ENCODE assay signal across 14 mouse cellular contexts in the genomic region with DNA sequence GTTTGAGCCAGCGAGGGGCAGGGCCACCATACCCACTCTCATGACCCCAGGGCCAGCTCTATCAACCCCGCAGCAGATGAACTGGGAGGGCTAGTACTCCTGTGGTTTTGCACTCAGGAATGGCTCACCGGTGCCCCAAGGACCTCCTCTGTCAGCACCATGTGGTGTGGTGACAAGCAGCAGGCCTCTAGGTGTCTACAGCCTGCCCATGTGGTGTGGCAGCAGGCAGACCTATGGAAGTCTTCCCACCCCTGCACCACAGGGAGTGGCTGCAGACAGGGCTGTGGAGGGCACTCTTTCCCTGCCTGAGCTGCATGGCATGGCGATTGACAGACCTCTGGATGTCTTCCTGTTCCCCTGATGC. TPM values are rescaled to one million over a fixed set of nuclear protein-coding genes. Genes with fewer than 3 reads are reported as not detected.
DNase-seq lines count a peak whose midpoint lies in the region; ATAC-seq and TF ChIP-seq lines count a peak whose summit lies in the region.
"Had no signal": no experiment of that assay in that cellular context is flagged by ENCODE, and none has a peak within 500 bp of the region (broad histone marks: within the 10 kb centered on the region; RNA-seq: fewer than 3 reads in every experiment).

No protein-coding gene starts in this region.

- peaks cover 27% of the 10 kb centered on the region for H3K4me1 ChIP-seq in forebrain, embryonic 10.5 days
- H3K4me1 ChIP-seq in forebrain, embryonic 13.5 days, result peaks cover 21% of the 10 kb centered on the region
- H3K4me1 ChIP-seq in hindbrain, embryonic 12.5 days, result peaks cover 16% of the 10 kb centered on the region
- H3K4me1 ChIP-seq in hindbrain, embryonic 10.5 days (replicated peaks), result peaks cover 25% of the 10 kb centered on the region
- H3K4me1 ChIP-seq in testis, adult 2 months (ENCODE audit: control insufficient read depth, insufficient read depth, low read length), result no peaks in the 10 kb centered on the region; the same call in 1 of the 2 replicates

- no peak overlapping the region for H3K4me3 ChIP-seq in forebrain, embryonic 10.5 days
- H3K4me3 ChIP-seq in forebrain, embryonic 13.5 days, result no peak overlapping the region
- H3K4me3 ChIP-seq in hindbrain, embryonic 12.5 days, result no peak overlapping the region
- H3K4me3 ChIP-seq in hindbrain, embryonic 10.5 days, result no peak overlapping the region
- peak overlapping the region; percentile 31 for H3K4me3 ChIP-seq in testis, adult 2 months (ENCODE audit: control insufficient read depth, low read depth, low read length)

- TF ChIP-seq CTCF in testis, adult 2 months (IDR thresholded peaks at IDR 0.05; ENCODE audit: control insufficient read depth, insufficient read depth, insufficient replicate concordance, low read depth, low read length), result no peak

- no peaks in the 10 kb centered on the region for H3K27me3 ChIP-seq in forebrain, embryonic 10.5 days (ENCODE audit: poor library complexity, severe bottlenecking)
- H3K27me3 ChIP-seq in forebrain, embryonic 13.5 days, result no peaks in the 10 kb centered on the region
- no peaks in the 10 kb centered on the region for H3K27me3 ChIP-seq in hindbrain, embryonic 12.5 days
- H3K27me3 ChIP-seq in hindbrain, embryonic 10.5 days (ENCODE audit: insufficient read depth, poor library complexity, severe bottlenecking), result no peaks in the 10 kb centered on the region
- no peaks in the 10 kb centered on the region for H3K27me3 ChIP-seq in testis, adult 2 months (ENCODE audit: control insufficient read depth, insufficient read depth, low read length)

- 0 out of 2 replicates have a peak overlapping the region, but pooled peaks have one; percentile 11 for H3K27ac ChIP-seq in forebrain, embryonic 10.5 days
- no peak overlapping the region for H3K27ac ChIP-seq in forebrain, embryonic 13.5 days
- H3K27ac ChIP-seq in hindbrain, embryonic 12.5 days, result no peak overlapping the region
- H3K27ac ChIP-seq in hindbrain, embryonic 10.5 days, result no peak overlapping the region
- H3K27ac ChIP-seq in testis, adult 2 months (ENCODE audit: control insufficient read depth, insufficient read depth, low read depth, low read length), result no peak overlapping the region
- H3K27ac ChIP-seq: kidney, postnatal 0 days had no signal

- no peak for ATAC-seq in forebrain, embryonic 13.5 days
- ATAC-seq in hindbrain, embryonic 12.5 days (ENCODE audit: low FRiP score), result 0 out of 2 replicates have a peak, but pooled peaks have one; percentile 19

- no peaks in the 10 kb centered on the region for H3K36me3 ChIP-seq in forebrain, embryonic 10.5 days (replicated peaks)
- no peaks in the 10 kb centered on the region for H3K36me3 ChIP-seq in forebrain, embryonic 13.5 days (ENCODE audit: poor library complexity, severe bottlenecking)
- H3K36me3 ChIP-seq in hindbrain, embryonic 12.5 days, result no peaks in the 10 kb centered on the region
- no peaks in the 10 kb centered on the region for H3K36me3 ChIP-seq in hindbrain, embryonic 10.5 days
- H3K36me3 ChIP-seq in testis, adult 2 months (ENCODE audit: control insufficient read depth, insufficient read depth, low read length), result no peaks in the 10 kb centered on the region

- no peak for DNase-seq in forebrain, embryonic 10.5 days (ENCODE audit: extremely low spot score, low spot score)
- no peak for DNase-seq in hindbrain, embryonic 10.5 days (ENCODE audit: low spot score)
- no peak for DNase-seq in testis, postnatal 14 days (ENCODE audit: low spot score)
- no peak for DNase-seq in adrenal gland, adult 18-20 months (ENCODE audit: low spot score in 2 of 2)
- DNase-seq in adipocyte (ENCODE audit: low spot score), result no peak
- DNase-seq: gastrocnemius, postnatal 36 days; lung, adult 18-20 months had no signal

- 23% methylated on average over 4 of the region's 4 CpGs for WGBS in forebrain, embryonic 10.5 days
- WGBS in forebrain, embryonic 13.5 days, result 25% methylated on average over 4 of the region's 4 CpGs
- 28% methylated on average over 4 of the region's 4 CpGs for WGBS in hindbrain, embryonic 12.5 days
- 23% methylated on average over 4 of the region's 4 CpGs for WGBS in hindbrain, embryonic 10.5 days

- H3K9ac ChIP-seq in forebrain, embryonic 13.5 days, result no peak overlapping the region
- no peak overlapping the region for H3K9ac ChIP-seq in hindbrain, embryonic 12.5 days

- no peaks in the 10 kb centered on the region for H3K9me3 ChIP-seq in forebrain, embryonic 10.5 days
- no peaks in the 10 kb centered on the region for H3K9me3 ChIP-seq in forebrain, embryonic 13.5 days (replicated peaks)
- H3K9me3 ChIP-seq in hindbrain, embryonic 12.5 days (replicated peaks), result no peaks in the 10 kb centered on the region
- H3K9me3 ChIP-seq in hindbrain, embryonic 10.5 days, result no peaks in the 10 kb centered on the region

- H3K4me2 ChIP-seq in forebrain, embryonic 13.5 days, result no peak overlapping the region
- H3K4me2 ChIP-seq in hindbrain, embryonic 12.5 days (replicated peaks), result no peak overlapping the region

- TF ChIP-seq POLR2A in testis, adult 2 months (IDR thresholded peaks at IDR 0.05; ENCODE audit: control insufficient read depth, low read depth, low read length), result no peak

RNA-seq across cellular contexts. Expression of gene Crb1, which starts 2.7 kb away (rescaled TPM):
- 0.73 and 1.0 TPM in 2 replicates for polyA plus RNA-seq in forebrain, embryonic 10.5 days (2016; fragmentation: Nextera tagmentation; extraction: Ambion mirVana)
- polyA plus RNA-seq in forebrain, embryonic 13.5 days (2015; fragmentation: Nextera tagmentation; extraction: Ambion mirVana), result 2.5 TPM in 2 replicates
- 2.1 and 3.0 TPM in 2 replicates for polyA plus RNA-seq in hindbrain, embryonic 12.5 days (2016; fragmentation: Nextera tagmentation; extraction: Ambion mirVana)
- 1.3 and 1.7 TPM in 2 replicates for polyA plus RNA-seq in hindbrain, embryonic 10.5 days (2016; fragmentation: Nextera tagmentation; extraction: Ambion mirVana)
- polyA plus RNA-seq in testis, adult 2 months (2012; rRNA removed), result 1.8 and 2.3 TPM in 2 replicates
- total RNA-seq in adrenal gland, adult 18-20 months (2021), result under 1 TPM in 1 of 2 experiments, not detected in 1; 0.10 TPM
- total RNA-seq: gastrocnemius, postnatal 36 days; MEL had no signal
- polyA plus RNA-seq: small intestine, adult 2 months; thymus, postnatal 0 days had no signal

RNA-seq across cellular contexts. Expression of gene Zbtb41, which starts 42.5 kb away (rescaled TPM):
- polyA plus RNA-seq in forebrain, embryonic 10.5 days (2016; fragmentation: Nextera tagmentation; extraction: Ambion mirVana), result 10.6 and 12.0 TPM in 2 replicates
- polyA plus RNA-seq in forebrain, embryonic 13.5 days (2015; fragmentation: Nextera tagmentation; extraction: Ambion mirVana), result 13.4 and 15.7 TPM in 2 replicates
- polyA plus RNA-seq in hindbrain, embryonic 12.5 days (2016; fragmentation: Nextera tagmentation; extraction: Ambion mirVana), result 19.2 and 20.8 TPM in 2 replicates
- 9.0 and 11.2 TPM in 2 replicates for polyA plus RNA-seq in hindbrain, embryonic 10.5 days (2016; fragmentation: Nextera tagmentation; extraction: Ambion mirVana)
- 1.6 and 2.2 TPM in 2 replicates for polyA plus RNA-seq in testis, adult 2 months (2012; rRNA removed)
- total RNA-seq in adrenal gland, adult 18-20 months (2021), result 10 to 100 TPM; 31.9 to 43.4 TPM
